Comparison of ENCODE assay signal across 8 mouse cellular contexts in the genomic region with DNA sequence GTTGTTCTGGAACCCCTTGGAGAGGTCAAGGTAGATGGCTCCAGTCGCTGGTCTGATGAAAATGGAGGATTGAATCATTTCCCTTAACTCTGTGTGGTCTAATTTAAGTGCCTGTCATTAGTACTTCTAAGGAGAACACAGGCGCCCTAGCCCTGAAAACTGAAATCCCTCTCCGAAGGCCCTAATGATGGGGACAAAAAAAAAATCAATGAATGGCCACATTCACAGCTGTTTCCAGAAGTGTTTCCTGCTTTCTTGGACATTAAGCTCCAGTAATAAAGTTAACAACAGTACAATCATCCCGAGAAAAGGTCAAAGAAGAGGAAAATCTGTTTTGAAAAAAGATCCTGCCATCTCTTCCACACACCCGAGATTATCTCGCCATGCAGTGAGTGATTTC.
A peak's percentile ranks its signal among the peaks of the same experiment; 100 is the strongest.
DNase-seq lines count a peak whose midpoint lies in the region; ATAC-seq and TF ChIP-seq lines count a peak whose summit lies in the region.

No protein-coding gene starts in this region.

- H3K9ac ChIP-seq in kidney, embryonic 14.5 days (ENCODE audit: low read depth, low read length): 0 out of 2 replicates have a peak overlapping the region, but pooled peaks have one; percentile 19
- no peak overlapping the region for H3K9ac ChIP-seq in embryonic facial prominence, embryonic 13.5 days
- H3K9ac ChIP-seq in intestine, embryonic 15.5 days: no peak overlapping the region
- H3K9ac ChIP-seq in midbrain, postnatal 0 days (replicated peaks; ENCODE audit: low read length, poor library complexity, severe bottlenecking): no peak overlapping the region

- H3K9me3 ChIP-seq in kidney, embryonic 14.5 days (ENCODE audit: control insufficient read depth, low read length): no peaks in the 10 kb centered on the region
- no peaks in the 10 kb centered on the region for H3K9me3 ChIP-seq in embryonic facial prominence, embryonic 13.5 days
- H3K9me3 ChIP-seq in intestine, embryonic 15.5 days: no peaks in the 10 kb centered on the region
- no peaks in the 10 kb centered on the region for H3K9me3 ChIP-seq in midbrain, postnatal 0 days (ENCODE audit: low read length)

- H3K27me3 ChIP-seq in kidney, embryonic 14.5 days (ENCODE audit: control insufficient read depth, insufficient read depth, low read length): no peaks in the 10 kb centered on the region
- H3K27me3 ChIP-seq in embryonic facial prominence, embryonic 13.5 days: no peaks in the 10 kb centered on the region
- no peaks in the 10 kb centered on the region for H3K27me3 ChIP-seq in intestine, embryonic 15.5 days (replicated peaks)
- no peaks in the 10 kb centered on the region for H3K27me3 ChIP-seq in midbrain, postnatal 0 days (ENCODE audit: insufficient read depth, low read length)

- no peak for TF ChIP-seq CTCF in midbrain, postnatal 0 days (IDR thresholded peaks at IDR 0.05)

- no peak for ATAC-seq in kidney, embryonic 14.5 days (ENCODE audit: low FRiP score, low TSS enrichment)
- no peak for ATAC-seq in embryonic facial prominence, embryonic 13.5 days (ENCODE audit: insufficient number of reproducible peaks, insufficient read depth, low FRiP score, low TSS enrichment, low read depth)
- no peak for ATAC-seq in intestine, embryonic 15.5 days
- no peak for ATAC-seq in midbrain, postnatal 0 days (ENCODE audit: low FRiP score)
- no peak for ATAC-seq in inflammation-experienced regulatory T-cells, adult 6 months

- no peak overlapping the region for H3K4me3 ChIP-seq in kidney, embryonic 14.5 days (ENCODE audit: low read length)
- no peak overlapping the region for H3K4me3 ChIP-seq in embryonic facial prominence, embryonic 13.5 days
- no peak overlapping the region for H3K4me3 ChIP-seq in intestine, embryonic 15.5 days (replicated peaks)
- H3K4me3 ChIP-seq in midbrain, postnatal 0 days (ENCODE audit: low read depth, low read length): no peak overlapping the region

- H3K4me2 ChIP-seq in kidney, embryonic 14.5 days (replicated peaks; ENCODE audit: low read depth, low read length): no peak overlapping the region
- H3K4me2 ChIP-seq in embryonic facial prominence, embryonic 13.5 days: peak overlapping the region; percentile 53
- peak overlapping the region; percentile 54 for H3K4me2 ChIP-seq in intestine, embryonic 15.5 days (replicated peaks)
- H3K4me2 ChIP-seq in midbrain, postnatal 0 days (ENCODE audit: low read depth, low read length, poor library complexity, severe bottlenecking): no peak overlapping the region

- peaks cover 24% of the 10 kb centered on the region for H3K4me1 ChIP-seq in kidney, embryonic 14.5 days (ENCODE audit: control insufficient read depth, insufficient read depth, low read length)
- peaks cover 41% of the 10 kb centered on the region for H3K4me1 ChIP-seq in embryonic facial prominence, embryonic 13.5 days
- H3K4me1 ChIP-seq in intestine, embryonic 15.5 days (replicated peaks): peaks cover 27% of the 10 kb centered on the region
- H3K4me1 ChIP-seq in midbrain, postnatal 0 days (ENCODE audit: insufficient read depth, low read length): peaks cover 4% of the 10 kb centered on the region; the same call in 1 of the 2 replicates

- H3K27ac ChIP-seq in kidney, embryonic 14.5 days (ENCODE audit: low read depth, low read length): peak overlapping the region; percentile 86; the same call in 1 of the 2 replicates
- peak overlapping the region; percentile 96 for H3K27ac ChIP-seq in embryonic facial prominence, embryonic 13.5 days
- peak overlapping the region; percentile 82 for H3K27ac ChIP-seq in intestine, embryonic 15.5 days
- H3K27ac ChIP-seq in midbrain, postnatal 0 days (ENCODE audit: low read depth, low read length): peak overlapping the region; percentile 51; the same call in 1 of the 2 replicates

- WGBS in kidney, embryonic 14.5 days: 35% methylated on average over 6 of the region's 6 CpGs
- 41% methylated on average over 6 of the region's 6 CpGs for WGBS in embryonic facial prominence, embryonic 13.5 days
- 16% methylated on average over 6 of the region's 6 CpGs for WGBS in intestine, embryonic 15.5 days
- 39% methylated on average over 6 of the region's 6 CpGs for WGBS in midbrain, postnatal 0 days

- no peak for DNase-seq in kidney, adult 11 months
- no peak for DNase-seq in midbrain, postnatal 0 days (ENCODE audit: low spot score)
- DNase-seq in frontal cortex, postnatal 10 days (ENCODE audit: low spot score in 2 of 2): no peak
- DNase-seq in right cerebral cortex, postnatal 10 days (ENCODE audit: low spot score in 2 of 2): no peak

- H3K36me3 ChIP-seq in kidney, embryonic 14.5 days (ENCODE audit: control insufficient read depth, insufficient read depth, low read length): no peaks in the 10 kb centered on the region
- no peaks in the 10 kb centered on the region for H3K36me3 ChIP-seq in embryonic facial prominence, embryonic 13.5 days
- H3K36me3 ChIP-seq in intestine, embryonic 15.5 days: no peaks in the 10 kb centered on the region
- H3K36me3 ChIP-seq in midbrain, postnatal 0 days (ENCODE audit: insufficient read depth, low read length): no peaks in the 10 kb centered on the region

Comparison
In these comparisons a context has a peak if more than half of its experiments do, and no peak if none do; other contexts are left out.
1. H3K4me2 ChIP-seq: peak in embryonic facial prominence, embryonic 13.5 days (single experiment) and intestine, embryonic 15.5 days (single experiment); none in kidney, embryonic 14.5 days (single experiment) and midbrain, postnatal 0 days (single experiment).
2. Peak in every context shown above with its lines, with median percentiles within 50 percentile points of each other: H3K27ac ChIP-seq.